7 mouse cellular contexts compared by ENCODE assay signal in the genomic region with DNA sequence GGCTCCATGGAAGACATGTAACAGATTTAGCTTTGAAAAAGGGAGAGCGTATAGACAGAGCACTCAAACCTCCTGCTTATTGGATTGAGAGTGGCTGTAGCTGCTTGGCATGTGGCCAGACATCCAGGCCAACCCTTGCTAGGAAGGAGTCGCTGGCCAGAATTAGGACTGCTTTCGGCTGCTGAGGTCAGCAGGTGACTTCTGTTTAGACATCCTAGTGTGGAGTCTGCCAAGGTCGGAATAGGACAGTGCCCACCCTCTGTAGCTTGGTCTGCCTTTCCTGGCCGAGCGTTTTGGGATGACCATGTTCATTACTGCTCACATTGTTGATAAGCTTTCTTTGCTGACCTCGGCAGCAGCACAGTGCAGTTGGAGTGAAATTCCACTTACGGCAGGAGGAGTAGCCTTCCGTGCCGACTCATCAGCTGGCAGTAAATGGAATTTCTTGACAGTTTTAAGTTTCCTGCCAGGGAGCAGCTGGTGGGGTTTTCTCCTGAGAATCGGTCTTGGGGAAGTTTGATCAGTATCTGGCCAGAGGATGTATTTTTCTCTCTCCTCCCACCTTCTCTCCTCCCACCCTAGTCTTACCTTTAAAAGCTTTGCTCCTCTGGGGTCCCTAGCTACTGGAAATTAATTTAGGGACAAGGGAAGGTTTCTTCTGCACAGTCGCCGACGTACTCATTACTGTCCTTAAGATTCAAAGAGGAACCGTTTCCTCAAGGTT.
A peak's percentile ranks its signal among the peaks of the same experiment; 100 is the strongest.
DNase-seq lines count a peak whose midpoint lies in the region; ATAC-seq and TF ChIP-seq lines count a peak whose summit lies in the region.

No protein-coding gene starts in this region.

- no peaks in the 10 kb centered on the region for H3K36me3 ChIP-seq in heart, embryonic 14.5 days (ENCODE audit: control insufficient read depth, insufficient read depth, low read length)

- H3K27ac ChIP-seq in heart, embryonic 14.5 days (replicated peaks in 1 of 2; ENCODE audit: control insufficient read depth in 1 of 2, insufficient read depth in 1 of 2, low read depth in 2 of 2, low read length in 2 of 2) = peak overlapping the region in 1 of 2 experiments; percentile 24; a peak in 1 of 4 replicates

- ATAC-seq in heart, embryonic 14.5 days (ENCODE audit: insufficient number of reproducible peaks, insufficient read depth, low FRiP score, low read depth) = peak; percentile 61; the same call in 1 of the 2 replicates
- no peak for ATAC-seq in monocyte, adult 5-6 weeks (replicated peaks; ENCODE audit: insufficient number of reproducible peaks, low FRiP score, low TSS enrichment, poor library complexity, severe bottlenecking)

- WGBS in heart, embryonic 14.5 days = 32% methylated on average over 15 of the region's 15 CpGs
- 44% methylated on average over 15 of the region's 15 CpGs for WGBS in lung, adult 2 months

- no peak overlapping the region; a peak in 1 of 4 replicates for H3K4me3 ChIP-seq in heart, embryonic 14.5 days (ENCODE audit: control insufficient read depth in 1 of 2, insufficient read depth in 1 of 2, low read depth in 1 of 2, low read length in 2 of 2)
- H3K4me3 ChIP-seq in lung, adult 2 months (replicated peaks; ENCODE audit: extremely low read depth, low read depth, low read length) = no peak overlapping the region

- no peak for TF ChIP-seq POLR2A in lung, adult 2 months (IDR thresholded peaks at IDR 0.05; ENCODE audit: borderline replicate concordance, extremely low read depth, low read depth, low read length)

- H3K4me1 ChIP-seq in heart, embryonic 14.5 days (ENCODE audit: control insufficient read depth in 2 of 2, insufficient read depth in 2 of 2, low read length in 2 of 2) = peaks cover 7 to 10% of the 10 kb centered on the region in 2 experiments
- no peaks in the 10 kb centered on the region for H3K4me1 ChIP-seq in lung, adult 2 months (ENCODE audit: control insufficient read depth, insufficient read depth, low read length)

- peak; percentile 48 for DNase-seq in urinary bladder, postnatal 14 days (ENCODE audit: low spot score)
- no peak for DNase-seq in urinary bladder, adult 2 months (ENCODE audit: low spot score)
- DNase-seq in cerebellum, postnatal 25 days = peak; percentile 55 to 76
- DNase-seq in lung, adult 2 months = peak; percentile 30
- peak; percentile 69 for DNase-seq in testis, postnatal 10 days (ENCODE audit: low spot score)

- peaks cover 5% of the 10 kb centered on the region; the same call in 1 of the 2 replicates for H3K9me3 ChIP-seq in heart, embryonic 14.5 days (ENCODE audit: control insufficient read depth, low read length)

- H3K4me2 ChIP-seq in heart, embryonic 14.5 days (ENCODE audit: low read length) = peak overlapping the region; percentile 57

- H3K9ac ChIP-seq in heart, embryonic 14.5 days (ENCODE audit: low read length) = 0 out of 2 replicates have a peak overlapping the region, but pooled peaks have one; percentile 30

- TF ChIP-seq CTCF in lung, adult 2 months (IDR thresholded peaks at IDR 0.05; ENCODE audit: insufficient read depth, low read length) = no peak

- H3K27me3 ChIP-seq in heart, embryonic 14.5 days (ENCODE audit: control insufficient read depth, insufficient read depth, low read length) = no peaks in the 10 kb centered on the region
